Mouse (Mus musculus) layer of hippocampus, postnatal 14 days (tissue): Measurements from ENCODE around the gene Ropn1l. TPM values are rescaled to one million over a fixed set of nuclear protein-coding genes. Genes with fewer than 3 reads are reported as not detected.

Experiments used
- DNase-seq, 2 experiments: peaks; one replicate each; pipeline ENCODE4 v3.0.0; 2021 to 2022; ENCODE audit warnings: low spot score in 2 of 2, mixed read lengths in 1 of 2
- total RNA-seq, 2 experiments: library from RNA; stranded (reverse); gene quantifications; 2 replicates each; pipeline ENCODE4 v1.2.3; 2021

Gene Ropn1l
- total RNA-seq, 2 experiments from 2014 or later = 1.3 TPM; not detected in 1

DNA sequence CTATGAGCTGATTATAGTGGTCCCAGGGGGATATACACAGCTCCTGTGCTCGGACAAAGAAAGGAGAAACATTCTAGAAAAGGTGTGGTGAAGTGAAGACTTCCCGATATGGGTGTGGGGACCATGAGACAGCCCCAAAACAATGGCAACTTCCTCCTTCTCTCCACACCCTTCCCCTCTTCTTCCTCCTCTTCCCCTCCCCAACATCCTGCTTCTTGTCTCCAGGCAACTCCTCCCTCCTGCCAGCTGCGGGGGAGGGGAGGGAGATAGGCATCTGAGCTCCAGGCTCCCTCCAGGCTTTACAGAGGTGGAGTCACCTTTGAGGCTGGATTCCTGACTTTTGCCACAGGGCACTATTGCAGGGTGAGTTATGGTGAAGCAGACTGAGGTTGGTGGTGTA lies 40.6 kb downstream of the Ropn1l start:
- DNase-seq = no peak

DNA sequence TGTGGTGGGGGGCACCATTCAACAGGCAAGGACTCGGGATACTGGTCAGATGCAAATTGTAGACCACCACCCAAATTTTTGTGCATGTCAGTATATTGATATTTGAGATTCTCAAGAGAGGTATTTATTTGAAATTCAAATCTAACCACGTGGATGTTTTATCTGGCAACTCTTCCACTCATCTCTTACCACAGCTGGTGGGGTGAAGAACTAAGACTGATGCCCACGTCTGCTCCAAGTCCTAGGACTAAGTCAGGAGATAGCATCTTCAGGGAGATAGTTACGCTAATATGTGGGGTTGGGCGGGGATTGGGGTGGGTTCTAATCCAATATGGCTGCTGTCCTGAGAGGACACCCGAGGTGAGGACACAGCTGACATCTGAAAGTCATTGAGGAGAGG lies 41.1 kb downstream of the Ropn1l start:
- DNase-seq = no peak

DNA sequence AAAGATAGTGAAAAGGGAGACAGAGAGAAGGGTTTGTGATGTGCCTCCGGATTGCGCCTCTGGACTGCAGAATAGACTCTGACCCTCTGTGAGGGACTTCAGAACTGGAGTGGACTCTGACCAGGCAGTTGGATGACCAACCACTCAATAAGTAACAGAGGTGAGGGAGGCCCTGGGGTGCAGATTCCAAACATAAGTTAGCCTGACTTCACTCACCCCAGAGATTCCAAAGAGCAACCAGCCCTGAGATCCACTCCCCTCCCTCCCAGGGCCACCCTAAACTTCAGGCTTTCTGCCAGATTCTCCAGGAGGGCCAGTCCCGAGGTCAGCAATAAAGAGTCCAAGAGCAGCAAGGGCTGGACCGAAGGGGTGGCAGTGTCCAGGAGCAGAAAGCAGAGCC lies 46.0 kb downstream of the Ropn1l start:
- DNase-seq = no peak

DNA sequence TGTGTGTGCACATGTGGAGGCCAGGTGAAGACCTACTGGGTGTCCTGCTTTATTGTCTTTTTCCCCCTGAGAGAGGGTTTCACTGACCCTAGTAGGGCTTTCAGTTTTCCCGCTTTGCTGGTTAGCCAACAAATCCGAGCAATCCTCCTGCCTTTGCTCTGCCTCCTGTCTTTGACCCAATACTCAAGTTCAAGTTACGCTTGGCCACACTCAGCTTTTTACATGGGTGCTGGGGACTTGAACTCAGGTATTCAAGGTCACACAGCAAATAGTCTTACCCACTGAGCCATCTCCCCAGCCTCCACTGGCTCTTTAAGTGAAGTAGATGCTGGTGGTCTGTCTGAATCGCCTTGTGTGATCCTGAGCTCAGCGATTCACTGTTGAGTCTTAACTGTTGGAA lies 46.7 kb downstream of the Ropn1l start:
- DNase-seq = no peak

- DNase-seq = no peak
Observed at GRCm38 (mm10) chr15:31404346-31404745, 49.2 kb downstream of the Ropn1l start.

DNA sequence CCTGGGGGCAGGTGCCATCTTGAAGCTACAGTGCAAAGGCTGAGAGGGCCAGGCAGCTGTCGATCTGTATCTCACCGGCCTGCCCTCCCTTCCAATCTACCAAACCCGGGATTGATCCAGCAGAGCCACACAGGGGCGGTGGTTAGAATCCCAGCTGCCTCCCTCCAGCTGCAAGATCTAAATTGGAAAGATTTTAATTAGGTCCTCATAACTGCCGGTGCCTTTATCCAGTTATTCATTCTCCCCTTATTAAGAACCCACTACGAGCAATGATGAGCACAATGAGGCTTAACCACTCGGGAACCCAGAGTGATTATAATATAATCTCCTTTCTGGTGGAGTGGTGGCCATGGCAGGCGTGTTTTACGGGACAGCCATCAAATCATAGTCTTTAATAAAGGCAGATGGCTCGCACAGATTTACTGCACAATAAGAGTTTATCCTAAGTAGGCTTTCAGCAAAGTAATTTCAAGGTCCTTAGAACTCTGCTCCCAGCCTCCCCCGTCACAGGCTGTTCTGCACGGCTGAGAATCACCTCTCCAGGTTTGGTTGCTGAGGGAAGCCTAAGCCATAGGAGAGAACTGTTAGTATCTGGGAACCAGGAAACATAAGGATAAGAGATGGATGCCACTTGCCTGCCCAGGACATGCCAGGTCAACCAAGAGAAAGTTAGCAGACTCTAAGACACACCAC lies 51.2 kb downstream of the Ropn1l start:
- no peak for DNase-seq

DNA sequence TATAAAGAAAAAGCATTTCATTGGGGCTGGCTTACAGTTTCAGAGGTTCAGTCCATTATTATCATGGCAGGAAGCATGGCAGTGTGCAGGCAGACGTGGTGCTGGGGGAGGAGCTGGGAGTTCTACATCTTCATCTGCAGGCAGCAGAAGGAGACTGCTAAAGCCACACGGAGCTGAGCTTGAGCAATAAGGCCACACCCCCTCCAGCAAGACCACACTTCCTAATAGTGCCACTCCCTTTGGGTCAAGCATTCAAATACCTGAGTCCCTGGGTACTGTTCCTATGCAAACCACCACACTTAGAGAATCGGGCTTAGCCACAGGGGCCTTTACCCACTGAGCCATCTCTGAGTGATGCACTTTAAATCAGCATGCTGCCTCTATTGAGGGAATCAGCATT lies 52.6 kb downstream of the Ropn1l start:
- DNase-seq = no peak

GRCm38 (mm10) chr15:31398769-31399168 lies 54.8 kb downstream of the Ropn1l start:
- DNase-seq = no peak

- no peak for DNase-seq
Observed at GRCm38 (mm10) chr15:31397379-31397778, 56.2 kb downstream of the Ropn1l start.

- no peak for DNase-seq
Observed at GRCm38 (mm10) chr15:31396755-31397154, 56.8 kb downstream of the Ropn1l start.

DNA sequence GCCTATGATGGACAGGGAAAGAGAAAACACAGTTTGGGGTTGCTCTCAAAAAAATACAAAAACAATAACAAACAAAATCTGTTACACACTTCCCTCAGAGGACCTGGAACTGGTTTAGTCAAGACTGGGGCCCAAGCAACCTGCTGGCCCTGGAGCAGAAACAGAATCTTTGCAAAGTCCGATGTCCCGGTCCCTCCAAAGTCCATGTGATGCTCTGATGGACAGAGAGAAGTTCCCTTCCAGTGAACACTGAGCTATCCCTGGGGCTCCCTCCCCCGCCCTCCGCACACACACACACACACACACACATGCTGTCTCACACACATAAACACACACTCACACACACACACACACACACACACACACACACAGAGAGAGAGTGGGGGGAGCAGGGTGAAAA lies 57.6 kb downstream of the Ropn1l start:
- DNase-seq = no peak

- DNase-seq = no peak
Observed at GRCm38 (mm10) chr15:31393402-31393801, 60.1 kb downstream of the Ropn1l start.

- DNase-seq = no peak
Observed at GRCm38 (mm10) chr15:31392705-31393104, 60.8 kb downstream of the Ropn1l start.

GRCm38 (mm10) chr15:31392135-31392534 lies 61.4 kb downstream of the Ropn1l start:
- no peak for DNase-seq

Other genes starting within 250 kb of the Ropn1l start
- gene Dap, start 229.4 kb downstream of the Ropn1l start, total RNA-seq = 10 to 100 TPM; 14.7 to 17.0 TPM
- 10 to 100 TPM; 19.2 to 23.7 TPM for gene Ankrd33b, start 86.0 kb downstream of the Ropn1l start, total RNA-seq
- 100 to 1,000 TPM; 203 to 213 TPM for gene March6, start 77.3 kb upstream of the Ropn1l start, total RNA-seq
- 10 to 100 TPM; 12.3 to 16.0 TPM for gene Cmbl, start 111.7 kb upstream of the Ropn1l start, total RNA-seq
- 100 to 1,000 TPM; 223 to 246 TPM for gene Cct5, start 148.1 kb upstream of the Ropn1l start, total RNA-seq
- 10 to 100 TPM; 12.9 to 13.5 TPM for gene Fam173b, start 148.1 kb upstream of the Ropn1l start, total RNA-seq